Mouse (Mus musculus): ENCODE measurements around the gene Fxr2. TPM values are rescaled to one million over a fixed set of nuclear protein-coding genes. Genes with fewer than 3 reads are reported as not detected.

Gene Fxr2
- polyA plus RNA-seq, 1 experiment: 66.3 TPM

GRCm38 (mm10) chr11:69680136-69680855 is 47.5 kb downstream of the Fxr2 start:
- no peak overlapping the region for H3K4me3 ChIP-seq (replicated peaks; ENCODE audit: control insufficient read depth, low read depth, low read length)
- no peaks in the 10 kb centered on the region; the same call in 1 of the 2 replicates for H3K4me1 ChIP-seq (ENCODE audit: control insufficient read depth, insufficient read depth, low read length)
- no peak overlapping the region for H3K27ac ChIP-seq (ENCODE audit: control insufficient read depth, insufficient read depth, low read depth, low read length, poor library complexity)
- TF ChIP-seq POLR2A (IDR thresholded peaks at IDR 0.05; ENCODE audit: borderline replicate concordance, control insufficient read depth, low read depth, low read length): no peak
- TF ChIP-seq CTCF (IDR thresholded peaks at IDR 0.05; ENCODE audit: control insufficient read depth, insufficient read depth, low read length): no peak
- WGBS: 81% methylated on average over 30 of the region's 30 CpGs

DNA sequence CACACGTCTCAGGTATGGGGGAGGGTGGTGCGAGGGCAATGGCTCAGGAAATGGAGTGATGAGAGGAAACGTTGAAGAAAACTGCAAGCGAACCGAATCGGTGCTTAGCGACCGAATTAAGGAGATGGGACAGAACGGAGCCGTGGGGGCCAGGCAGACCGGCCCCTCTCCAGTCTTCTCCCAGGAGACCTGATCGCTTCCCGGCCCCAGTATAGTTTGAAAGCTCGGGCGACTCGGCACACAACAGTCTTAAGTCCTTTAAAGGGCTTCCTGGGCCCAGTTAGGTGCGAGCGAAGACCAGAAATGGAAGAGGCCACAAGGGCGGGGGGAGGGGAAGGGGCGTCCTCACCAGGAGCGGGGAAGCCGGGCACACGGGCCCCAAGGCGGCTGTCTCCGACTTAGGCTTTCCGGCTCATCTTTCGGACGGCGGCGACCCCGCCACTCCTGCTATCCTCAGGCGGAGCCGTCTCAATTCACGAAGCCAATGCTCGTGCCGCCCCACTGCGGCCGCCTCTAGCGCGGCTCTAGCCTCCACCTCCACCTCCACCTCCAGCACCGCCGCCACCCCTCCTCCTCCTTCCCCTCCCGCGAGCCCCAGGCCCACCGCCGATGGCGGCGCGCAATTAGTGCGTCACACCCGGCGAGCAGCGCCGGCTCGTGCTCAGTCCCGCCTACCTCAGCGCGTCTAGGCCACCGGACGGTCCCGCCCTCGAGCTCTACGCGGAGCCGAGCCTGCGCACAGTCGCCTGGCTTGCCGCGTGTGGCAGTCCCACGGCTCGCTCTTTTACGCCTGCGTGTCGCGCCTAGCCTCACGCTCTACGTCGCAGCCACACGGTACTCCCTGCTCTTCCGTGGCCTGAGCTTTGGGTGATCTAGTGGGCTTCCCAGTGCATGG is 48.8 kb downstream of the Fxr2 start, which contains the start of gene Senp3:
Senp3 (minus strand) TSS at position 771 of the 895 bp plus-strand sequence.
- peak within 1 kb of the TSS; percentile 90 for H3K27ac ChIP-seq (ENCODE audit: control insufficient read depth, insufficient read depth, low read depth, low read length, poor library complexity)
- peak within 1 kb of the TSS; percentile 76 for H3K4me3 ChIP-seq (replicated peaks; ENCODE audit: control insufficient read depth, low read depth, low read length)
- peaks cover 3% of the 10 kb centered on the region for H3K4me1 ChIP-seq (ENCODE audit: control insufficient read depth, insufficient read depth, low read length)
- WGBS: under 1% methylated on average over 78 of the region's 80 CpGs
- no peak for TF ChIP-seq CTCF (IDR thresholded peaks at IDR 0.05; ENCODE audit: control insufficient read depth, insufficient read depth, low read length)
- TF ChIP-seq POLR2A (IDR thresholded peaks at IDR 0.05; ENCODE audit: borderline replicate concordance, control insufficient read depth, low read depth, low read length): peak; percentile 85

- Histone ChIP-seq H3K27ac (ENCODE audit: control insufficient read depth, insufficient read depth, low read depth, low read length, poor library complexity) (peak overlapping the region; percentile 90), H3K4me3 (replicated peaks; ENCODE audit: control insufficient read depth, low read depth, low read length) (peak overlapping the region; percentile 76), H3K4me1 (ENCODE audit: control insufficient read depth, insufficient read depth, low read length) (peaks cover 3% of the 10 kb centered on the region)
- 20% methylated on average over 24 of the region's 24 CpGs for WGBS
- no peak for TF ChIP-seq CTCF (IDR thresholded peaks at IDR 0.05; ENCODE audit: control insufficient read depth, insufficient read depth, low read length)
- no peak for TF ChIP-seq POLR2A (IDR thresholded peaks at IDR 0.05; ENCODE audit: borderline replicate concordance, control insufficient read depth, low read depth, low read length)
These were observed 49.5 kb downstream of the Fxr2 start for GRCm38 (mm10) chr11:69682209-69682839.

DNA sequence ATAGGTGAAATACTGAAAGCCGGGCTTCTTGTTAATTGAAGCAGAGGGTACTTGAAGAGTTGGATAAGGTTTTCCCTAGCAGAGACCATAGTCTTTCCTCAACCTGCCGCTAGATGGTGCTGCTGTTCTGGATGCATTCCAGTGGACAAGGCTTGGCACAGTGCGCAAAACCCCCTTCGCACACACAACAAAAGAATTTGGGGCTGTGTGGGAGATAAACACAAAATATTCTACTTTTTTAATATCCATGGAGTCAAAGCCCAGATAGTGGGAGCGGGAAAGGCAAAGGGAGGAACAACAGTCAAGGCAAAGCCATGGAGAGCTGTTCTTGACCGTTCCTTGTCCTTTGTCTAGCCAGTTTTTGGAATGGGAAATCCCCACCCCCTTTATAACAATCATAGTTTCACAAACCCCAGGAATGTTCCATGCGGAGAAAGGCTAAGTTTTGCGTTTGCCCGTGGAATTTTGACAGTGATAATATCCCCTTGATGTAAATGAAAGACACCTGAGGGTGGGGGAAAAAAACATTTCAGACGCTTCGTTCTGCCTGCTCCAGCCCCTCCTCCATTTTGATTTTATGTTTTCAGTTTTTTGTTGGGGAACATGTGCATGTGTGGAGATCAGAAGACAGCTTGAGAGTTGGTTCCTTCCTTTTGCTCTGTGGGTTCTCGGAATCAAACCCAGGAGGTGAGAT is 50.2 kb downstream of the Fxr2 start:
- WGBS: 32% methylated on average over 12 of the region's 12 CpGs
- no peak overlapping the region for H3K4me3 ChIP-seq (replicated peaks; ENCODE audit: control insufficient read depth, low read depth, low read length)
- TF ChIP-seq CTCF (IDR thresholded peaks at IDR 0.05; ENCODE audit: control insufficient read depth, insufficient read depth, low read length) (peak; percentile 94), POLR2A (IDR thresholded peaks at IDR 0.05; ENCODE audit: borderline replicate concordance, control insufficient read depth, low read depth, low read length) (no peak)
- peaks cover 3% of the 10 kb centered on the region for H3K4me1 ChIP-seq (ENCODE audit: control insufficient read depth, insufficient read depth, low read length)
- H3K27ac ChIP-seq (ENCODE audit: control insufficient read depth, insufficient read depth, low read depth, low read length, poor library complexity): no peak overlapping the region

DNA sequence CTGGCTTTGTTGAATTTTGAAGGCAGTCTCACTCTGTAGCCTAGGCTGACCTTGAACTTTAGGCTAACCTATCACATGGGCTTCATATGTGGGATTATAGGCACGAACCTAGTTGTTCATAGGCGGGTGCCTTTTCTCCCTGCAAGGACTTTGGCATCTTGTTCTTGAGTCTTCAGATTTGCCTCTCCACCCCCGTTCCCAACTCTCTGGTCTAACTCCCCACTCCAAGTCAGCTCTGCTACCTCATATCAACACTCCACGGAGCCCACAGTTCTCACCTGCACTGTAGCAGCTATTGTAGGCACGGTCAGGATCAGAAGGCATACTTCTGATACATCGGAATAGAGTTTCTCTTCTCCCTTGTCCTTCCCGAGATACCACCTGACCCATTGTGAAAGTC is 50.8 kb downstream of the Fxr2 start:
- 78% methylated on average over 7 of the region's 7 CpGs for WGBS
- no peak for TF ChIP-seq CTCF (IDR thresholded peaks at IDR 0.05; ENCODE audit: control insufficient read depth, insufficient read depth, low read length)
- no peak for TF ChIP-seq POLR2A (IDR thresholded peaks at IDR 0.05; ENCODE audit: borderline replicate concordance, control insufficient read depth, low read depth, low read length)
- Histone ChIP-seq H3K27ac (ENCODE audit: control insufficient read depth, insufficient read depth, low read depth, low read length, poor library complexity) (no peak overlapping the region), H3K4me3 (replicated peaks; ENCODE audit: control insufficient read depth, low read depth, low read length) (no peak overlapping the region), H3K4me1 (ENCODE audit: control insufficient read depth, insufficient read depth, low read length) (peaks cover 3% of the 10 kb centered on the region)

DNA sequence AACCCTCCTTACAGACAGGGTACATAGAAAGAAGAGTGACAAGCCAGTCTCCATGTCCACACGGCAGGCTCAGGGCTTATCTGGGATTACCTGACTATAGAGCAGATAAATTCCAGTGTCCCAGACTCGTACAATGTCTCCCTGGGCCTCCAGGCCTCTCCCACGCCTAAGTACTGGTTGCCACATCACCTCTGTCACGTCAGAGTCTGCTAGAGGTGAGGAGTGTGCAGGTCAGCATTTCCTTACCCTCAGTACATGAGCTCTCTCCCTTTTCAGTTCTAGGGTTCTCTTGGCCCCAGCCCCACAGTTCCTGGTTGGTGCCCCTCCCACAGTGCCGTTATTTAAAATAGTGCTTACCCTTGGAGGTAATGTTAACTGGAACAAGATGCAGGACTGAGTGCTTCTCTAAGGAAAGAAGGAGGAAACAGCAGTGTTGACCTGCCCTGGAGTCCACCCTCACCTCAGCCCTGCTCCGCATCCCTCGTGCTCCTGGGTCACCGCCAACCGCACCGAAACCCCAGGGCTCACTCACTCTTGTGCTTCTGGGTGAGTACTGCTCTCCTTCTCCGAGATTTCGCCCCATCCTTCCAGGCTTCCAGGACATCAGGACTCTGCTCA is 51.4 kb downstream of the Fxr2 start:
- Histone ChIP-seq H3K4me3 (replicated peaks; ENCODE audit: control insufficient read depth, low read depth, low read length) (peak overlapping the region; percentile 39), H3K4me1 (ENCODE audit: control insufficient read depth, insufficient read depth, low read length) (peaks cover 3% of the 10 kb centered on the region), H3K27ac (ENCODE audit: control insufficient read depth, insufficient read depth, low read depth, low read length, poor library complexity) (peak overlapping the region; percentile 9)
- TF ChIP-seq CTCF (IDR thresholded peaks at IDR 0.05; ENCODE audit: control insufficient read depth, insufficient read depth, low read length) (no peak), POLR2A (IDR thresholded peaks at IDR 0.05; ENCODE audit: borderline replicate concordance, control insufficient read depth, low read depth, low read length) (no peak)
- 62% methylated on average over 12 of the region's 12 CpGs for WGBS

- peak overlapping the region; percentile 19 for H3K4me3 ChIP-seq (replicated peaks; ENCODE audit: control insufficient read depth, low read depth, low read length)
- H3K27ac ChIP-seq (ENCODE audit: control insufficient read depth, insufficient read depth, low read depth, low read length, poor library complexity): peak overlapping the region; percentile 86
- WGBS: 56% methylated on average over 6 of the region's 6 CpGs
- TF ChIP-seq POLR2A (IDR thresholded peaks at IDR 0.05; ENCODE audit: borderline replicate concordance, control insufficient read depth, low read depth, low read length): no peak
- TF ChIP-seq CTCF (IDR thresholded peaks at IDR 0.05; ENCODE audit: control insufficient read depth, insufficient read depth, low read length): no peak
- H3K4me1 ChIP-seq (ENCODE audit: control insufficient read depth, insufficient read depth, low read length): peaks cover 3% of the 10 kb centered on the region
These were observed 52.1 kb downstream of the Fxr2 start for GRCm38 (mm10) chr11:69684936-69685335.
